Mouse (Mus musculus): ENCODE results near the gene Dhrs3. TPM values are rescaled to one million over a fixed set of nuclear protein-coding genes. Genes with fewer than 3 reads are reported as not detected.

The Dhrs3 gene
- polyA plus RNA-seq, 1 experiment from 2014 or later, result 93.0 TPM

DNA sequence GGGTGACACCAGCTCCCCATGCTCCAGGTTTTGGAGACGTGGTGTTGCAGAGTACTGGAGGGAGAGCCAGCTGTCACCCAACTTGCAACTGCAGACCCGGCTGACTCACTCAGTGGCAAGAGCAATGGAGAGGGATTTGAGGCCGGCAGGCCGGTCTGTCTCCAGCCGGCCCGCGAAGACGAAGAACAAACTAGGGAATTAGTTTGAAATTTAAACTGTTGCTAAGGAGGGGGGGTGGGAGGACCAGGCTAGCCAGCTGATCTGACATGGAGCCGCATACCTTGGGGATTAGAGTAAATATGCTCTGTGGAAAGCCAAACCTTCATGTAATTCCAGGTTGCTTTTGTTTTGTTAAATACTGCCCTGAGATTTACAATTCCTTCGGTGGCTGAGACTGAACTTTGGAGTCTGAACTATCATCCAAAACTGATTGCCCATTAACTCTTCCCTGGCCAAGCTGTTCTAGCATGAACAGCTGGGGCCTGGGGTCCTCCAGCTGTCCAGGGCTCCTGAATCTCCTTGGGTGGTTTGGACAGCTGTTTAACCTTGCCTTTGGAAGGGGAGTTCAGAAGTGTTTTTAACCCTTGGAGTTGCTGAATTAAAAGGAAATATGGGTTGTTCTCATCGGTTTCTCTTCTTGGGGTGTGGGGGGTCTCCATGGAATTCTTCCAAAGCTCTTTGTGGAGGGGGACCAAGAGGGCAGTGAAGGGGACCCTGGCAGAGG, 2.0 kb downstream of the Dhrs3 start:
- ATAC-seq, result no peak
- H3K36me3 ChIP-seq (ENCODE audit: control insufficient read depth, insufficient read depth), result peaks cover 8% of the 10 kb centered on the region; the same call in 1 of the 2 replicates
- TF ChIP-seq CTCF (IDR thresholded peaks at IDR 0.05; ENCODE audit: low read depth), result no peak
- WGBS, result under 1% methylated on average over 11 of the region's 11 CpGs
- H3K4me2 ChIP-seq (replicated peaks; ENCODE audit: low read depth), result peak overlapping the region; percentile 84
- peak overlapping the region; percentile 92 for H3K27ac ChIP-seq (ENCODE audit: low read depth, low read length)
- H3K4me3 ChIP-seq (ENCODE audit: low read depth, low read length), result peak overlapping the region; percentile 79
- H3K4me1 ChIP-seq (replicated peaks; ENCODE audit: control insufficient read depth, insufficient read depth, low read length), result peaks cover 11% of the 10 kb centered on the region; the same call in 1 of the 2 replicates
- H3K9me3 ChIP-seq (ENCODE audit: control insufficient read depth), result no peaks in the 10 kb centered on the region
- H3K27me3 ChIP-seq (replicated peaks; ENCODE audit: control insufficient read depth, insufficient read depth, low read length), result no peaks in the 10 kb centered on the region
- peak overlapping the region; percentile 81 for H3K9ac ChIP-seq (ENCODE audit: low read depth, low read length)

DNA sequence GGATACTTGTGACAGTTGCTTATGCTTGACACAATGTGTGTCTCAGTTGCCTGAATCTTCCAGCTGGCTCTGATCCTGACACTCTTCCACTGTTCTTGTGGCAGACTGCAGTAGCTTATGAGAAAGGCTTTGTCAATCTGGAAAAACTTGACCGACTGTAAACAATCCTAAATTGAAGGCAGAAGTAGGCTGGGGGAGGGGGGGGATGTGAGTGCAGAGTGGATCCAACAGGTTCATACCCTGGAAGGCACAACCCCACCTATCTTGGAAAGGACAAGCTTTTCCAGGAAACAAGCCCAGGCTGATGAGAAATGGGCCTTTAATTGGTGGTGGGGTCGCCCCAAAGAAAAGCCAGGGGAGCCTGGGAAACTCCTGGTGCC, 2.6 kb downstream of the Dhrs3 start:
- H3K27me3 ChIP-seq (replicated peaks; ENCODE audit: control insufficient read depth, insufficient read depth, low read length), result no peaks in the 10 kb centered on the region
- H3K4me3 ChIP-seq (ENCODE audit: low read depth, low read length), result peak overlapping the region; percentile 79
- ATAC-seq, result no peak
- peaks cover 8% of the 10 kb centered on the region; the same call in 1 of the 2 replicates for H3K36me3 ChIP-seq (ENCODE audit: control insufficient read depth, insufficient read depth)
- peak overlapping the region; percentile 84 for H3K4me2 ChIP-seq (replicated peaks; ENCODE audit: low read depth)
- peak overlapping the region; percentile 81 for H3K9ac ChIP-seq (ENCODE audit: low read depth, low read length)
- TF ChIP-seq CTCF (IDR thresholded peaks at IDR 0.05; ENCODE audit: low read depth), result no peak
- peaks cover 11% of the 10 kb centered on the region; the same call in 1 of the 2 replicates for H3K4me1 ChIP-seq (replicated peaks; ENCODE audit: control insufficient read depth, insufficient read depth, low read length)
- H3K9me3 ChIP-seq (ENCODE audit: control insufficient read depth), result no peaks in the 10 kb centered on the region
- H3K27ac ChIP-seq (ENCODE audit: low read depth, low read length), result peak overlapping the region; percentile 92
- WGBS, result 7% methylated on average over 2 of the region's 2 CpGs

DNA sequence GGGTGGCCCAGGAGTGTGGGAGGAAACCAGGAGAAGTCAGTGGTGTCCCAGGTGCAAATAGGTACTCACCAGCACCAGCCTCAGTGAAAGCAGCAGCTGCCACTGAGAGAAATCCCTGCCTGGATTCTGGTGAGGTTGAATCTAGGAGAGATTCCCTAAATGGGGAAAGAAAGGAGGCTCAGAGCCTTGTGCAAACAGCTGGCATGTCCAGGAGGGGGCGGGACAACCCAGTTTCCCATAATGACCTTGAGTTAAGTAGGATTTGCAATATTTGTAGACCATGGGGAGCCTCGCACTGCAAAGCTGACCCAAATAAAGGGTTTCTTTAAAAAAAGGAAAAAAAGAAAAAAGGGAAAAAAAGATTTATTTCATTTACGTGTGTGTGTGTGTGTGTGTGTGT, 3.7 kb downstream of the Dhrs3 start:
- Histone ChIP-seq H3K27ac (ENCODE audit: low read depth, low read length) (peak overlapping the region; percentile 89), H3K4me3 (ENCODE audit: low read depth, low read length) (no peak overlapping the region), H3K9me3 (ENCODE audit: control insufficient read depth) (no peaks in the 10 kb centered on the region), H3K36me3 (ENCODE audit: control insufficient read depth, insufficient read depth) (peaks cover 8% of the 10 kb centered on the region; the same call in 1 of the 2 replicates), H3K27me3 (replicated peaks; ENCODE audit: control insufficient read depth, insufficient read depth, low read length) (no peaks in the 10 kb centered on the region), H3K9ac (ENCODE audit: low read depth, low read length) (peak overlapping the region; percentile 0; the same call in 1 of the 2 replicates), H3K4me1 (replicated peaks; ENCODE audit: control insufficient read depth, insufficient read depth, low read length) (peaks cover 11% of the 10 kb centered on the region; the same call in 1 of the 2 replicates), H3K4me2 (replicated peaks; ENCODE audit: low read depth) (peak overlapping the region; percentile 84)
- TF ChIP-seq CTCF (IDR thresholded peaks at IDR 0.05; ENCODE audit: low read depth), result peak; percentile 69
- ATAC-seq, result no peak
- 12% methylated on average over 3 of the region's 3 CpGs for WGBS

DNA sequence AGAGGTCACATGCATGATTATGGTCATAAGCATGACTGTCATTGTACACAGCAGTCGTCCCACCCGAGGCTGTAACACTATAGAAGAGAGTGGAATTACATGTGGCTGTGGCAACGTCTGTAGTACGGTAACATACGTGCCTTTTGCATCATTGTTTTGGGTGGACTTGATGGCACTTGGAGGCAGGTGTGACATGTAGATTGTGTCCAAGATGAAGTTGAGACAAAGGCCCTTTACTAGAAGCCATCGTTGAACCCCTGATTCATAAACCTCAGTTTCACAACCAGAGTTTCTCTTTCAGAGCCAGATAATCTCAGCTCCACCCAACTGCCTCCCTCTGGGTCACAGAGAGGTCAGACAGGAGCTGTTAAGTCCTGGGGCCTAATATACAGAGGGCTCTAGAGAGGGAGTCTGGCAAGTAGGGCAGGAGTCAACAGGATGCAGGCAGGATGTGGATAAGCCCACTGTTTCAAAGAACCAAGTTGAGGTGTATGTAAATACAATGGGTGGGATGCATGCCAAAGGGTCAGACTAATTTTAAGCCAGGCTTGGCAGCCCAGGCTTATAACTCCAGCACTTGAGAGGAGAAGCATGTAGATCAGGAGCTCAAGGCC, 5.5 kb downstream of the Dhrs3 start:
- ATAC-seq, result peak; percentile 43
- H3K4me1 ChIP-seq (replicated peaks; ENCODE audit: control insufficient read depth, insufficient read depth, low read length), result peaks cover 22% of the 10 kb centered on the region

DNA sequence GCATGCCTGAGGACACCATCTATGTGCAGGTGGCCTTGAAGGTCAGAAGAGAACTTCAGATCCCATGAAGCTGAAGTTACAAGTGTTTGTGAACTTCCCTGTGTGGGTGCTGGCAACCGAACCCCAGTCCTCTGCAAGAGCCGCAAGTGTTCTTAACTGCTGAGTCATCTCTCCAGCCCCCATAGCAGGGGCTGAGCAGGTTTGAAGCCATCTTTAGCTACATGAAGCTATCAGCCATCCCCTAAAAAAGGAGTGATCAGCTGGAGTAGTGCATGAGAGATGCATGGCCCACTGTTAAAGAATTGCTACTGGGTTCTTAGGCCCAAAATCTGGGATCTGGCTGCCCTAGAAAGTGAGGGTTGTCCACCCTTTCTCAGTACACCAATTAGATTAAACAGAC, 6.1 kb downstream of the Dhrs3 start:
- Histone ChIP-seq H3K4me3 (ENCODE audit: low read depth, low read length) (no peak overlapping the region), H3K27ac (ENCODE audit: low read depth, low read length) (peak overlapping the region; percentile 89; the same call in 1 of the 2 replicates), H3K4me1 (replicated peaks; ENCODE audit: control insufficient read depth, insufficient read depth, low read length) (peaks cover 22% of the 10 kb centered on the region), H3K4me2 (replicated peaks; ENCODE audit: low read depth) (no peak overlapping the region), H3K9ac (ENCODE audit: low read depth, low read length) (no peak overlapping the region), H3K36me3 (ENCODE audit: control insufficient read depth, insufficient read depth) (peaks cover 12% of the 10 kb centered on the region; the same call in 1 of the 2 replicates), H3K27me3 (replicated peaks; ENCODE audit: control insufficient read depth, insufficient read depth, low read length) (no peaks in the 10 kb centered on the region), H3K9me3 (ENCODE audit: control insufficient read depth) (no peaks in the 10 kb centered on the region)
- 89% methylated on average over 2 of the region's 2 CpGs for WGBS
- TF ChIP-seq CTCF (IDR thresholded peaks at IDR 0.05; ENCODE audit: low read depth), result no peak
- ATAC-seq, result no peak

More for the DNA sequence above, 5.5 kb downstream of the Dhrs3 start:
- WGBS, result 23% methylated on average over 6 of the region's 6 CpGs
- Histone ChIP-seq H3K4me3 (ENCODE audit: low read depth, low read length) (no peak overlapping the region), H3K4me2 (replicated peaks; ENCODE audit: low read depth) (no peak overlapping the region), H3K9ac (ENCODE audit: low read depth, low read length) (no peak overlapping the region), H3K27ac (ENCODE audit: low read depth, low read length) (peak overlapping the region; percentile 89), H3K9me3 (ENCODE audit: control insufficient read depth) (no peaks in the 10 kb centered on the region), H3K36me3 (ENCODE audit: control insufficient read depth, insufficient read depth) (peaks cover 12% of the 10 kb centered on the region; the same call in 1 of the 2 replicates), H3K27me3 (replicated peaks; ENCODE audit: control insufficient read depth, insufficient read depth, low read length) (no peaks in the 10 kb centered on the region)
- no peak for TF ChIP-seq CTCF (IDR thresholded peaks at IDR 0.05; ENCODE audit: low read depth)

DNA sequence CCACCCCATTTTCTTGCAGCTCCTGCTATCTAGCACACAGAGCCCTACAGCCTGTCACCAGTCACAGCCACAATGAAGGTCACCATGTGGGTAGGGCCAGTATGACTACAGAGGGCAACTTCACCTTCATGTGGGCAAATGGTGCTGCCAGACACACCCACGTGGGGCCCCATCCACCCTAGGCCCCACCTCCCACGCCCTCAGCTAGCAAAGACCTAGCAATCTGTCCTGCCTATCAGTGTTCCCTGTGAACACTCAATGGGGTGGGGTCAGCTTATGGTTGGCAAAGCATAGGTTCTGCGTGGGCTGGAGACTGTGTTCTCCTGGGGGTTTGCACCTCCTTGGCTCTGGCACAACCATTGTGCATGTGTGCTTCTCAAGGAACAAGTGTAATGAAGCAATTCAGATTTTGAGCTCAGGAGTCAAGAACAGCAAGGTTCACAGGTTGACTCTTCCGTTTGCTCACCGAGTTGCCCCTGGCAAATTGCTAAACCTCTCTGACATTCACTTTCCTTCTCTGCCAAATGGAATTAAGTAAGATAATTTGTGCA, 9.0 kb downstream of the Dhrs3 start:
- Histone ChIP-seq H3K4me3 (ENCODE audit: low read depth, low read length) (no peak overlapping the region), H3K9me3 (ENCODE audit: control insufficient read depth) (no peaks in the 10 kb centered on the region), H3K27me3 (replicated peaks; ENCODE audit: control insufficient read depth, insufficient read depth, low read length) (no peaks in the 10 kb centered on the region), H3K4me1 (replicated peaks; ENCODE audit: control insufficient read depth, insufficient read depth, low read length) (peaks cover 29% of the 10 kb centered on the region), H3K36me3 (ENCODE audit: control insufficient read depth, insufficient read depth) (peaks cover 12% of the 10 kb centered on the region; the same call in 1 of the 2 replicates), H3K4me2 (replicated peaks; ENCODE audit: low read depth) (no peak overlapping the region), H3K9ac (ENCODE audit: low read depth, low read length) (no peak overlapping the region; the same call in 1 of the 2 replicates), H3K27ac (ENCODE audit: low read depth, low read length) (peak overlapping the region; percentile 89)
- 35% methylated on average over 5 of the region's 5 CpGs for WGBS
- TF ChIP-seq CTCF (IDR thresholded peaks at IDR 0.05; ENCODE audit: low read depth), result no peak
- peak; percentile 79 for ATAC-seq

Data from intestine, postnatal 0 days (tissue).